Mouse (Mus musculus) lung, postnatal 36 days (tissue): Measurements from ENCODE around the gene Zfp292.
A peak's percentile ranks its signal among the peaks of the same experiment; 100 is the strongest.

Experiments used
- DNase-seq: peaks from one replicate; pipeline ENCODE4 v3.0.0; 2022; ENCODE audit warnings: mixed read lengths

The Zfp292 gene

DNA sequence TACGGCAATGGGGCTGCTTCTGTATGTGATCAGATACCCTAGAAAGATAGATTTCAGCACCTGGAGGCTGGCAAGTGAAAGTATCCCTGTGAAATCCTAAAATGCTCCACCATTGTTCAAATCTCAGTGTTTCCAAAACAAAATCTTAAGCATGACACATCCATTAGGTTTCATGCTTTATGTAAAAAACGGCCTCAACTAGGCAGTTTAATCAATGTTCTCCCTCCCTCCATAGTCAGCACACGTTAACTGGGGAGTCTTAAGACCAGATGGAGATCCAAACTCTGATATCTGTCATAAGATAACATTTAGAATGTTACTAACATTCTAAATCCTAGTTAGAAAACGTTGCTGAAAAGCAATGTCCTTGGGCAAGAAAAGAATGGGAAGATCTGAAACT, 909 bp downstream of the Zfp292 start:
- no peak for DNase-seq

DNA sequence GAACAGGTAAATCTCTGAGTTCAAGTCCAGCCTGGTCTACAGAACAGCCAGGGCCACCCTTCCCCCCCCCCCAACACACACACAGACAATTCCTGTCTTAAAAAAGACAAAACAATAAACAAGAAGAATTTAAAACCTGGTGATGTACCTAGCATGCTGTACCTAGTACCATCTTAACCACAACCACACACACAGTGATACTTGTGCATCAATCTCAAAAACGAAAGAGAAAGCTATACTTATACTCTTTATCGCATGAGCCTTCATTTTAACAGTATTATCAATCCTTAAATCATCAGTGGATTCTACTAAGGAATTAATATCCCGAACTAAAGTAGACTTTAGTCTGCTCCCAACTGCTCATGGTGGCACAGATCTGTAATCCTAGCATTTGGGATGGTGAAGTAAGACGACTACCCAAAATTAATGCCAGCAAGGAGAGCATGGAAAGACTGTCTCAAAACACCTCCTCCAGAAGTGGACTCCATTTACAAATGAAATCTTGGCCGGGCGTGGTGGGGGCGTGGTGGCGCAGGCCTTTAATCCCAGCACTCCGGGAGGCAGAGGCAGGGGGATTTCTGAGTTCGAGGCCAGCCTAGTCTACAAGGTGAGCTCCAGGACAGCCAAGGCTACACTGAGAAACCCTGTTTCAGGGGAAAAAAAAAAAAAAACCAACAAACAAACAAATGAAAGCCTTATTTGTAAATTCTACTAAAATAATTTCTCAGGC, 1.7 kb downstream of the Zfp292 start:
- no peak for DNase-seq

DNA sequence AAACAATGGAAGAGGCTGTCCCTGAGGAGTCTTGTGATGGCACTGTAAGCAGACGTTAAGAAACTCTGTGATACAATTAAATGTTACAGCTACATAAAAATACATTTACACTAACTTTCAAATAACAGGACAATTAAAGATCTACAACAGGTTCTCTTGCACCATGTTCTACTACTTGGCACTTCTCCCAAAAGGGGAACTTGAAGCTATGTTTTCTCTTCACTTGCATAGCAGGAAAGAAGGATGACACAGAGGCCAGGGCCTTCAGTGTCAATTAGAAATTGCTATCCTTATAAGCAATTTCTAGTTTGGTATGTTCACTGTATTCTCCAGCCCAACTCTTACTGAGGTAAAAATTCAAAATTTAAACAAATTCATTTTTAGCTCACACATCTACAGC, 8.5 kb downstream of the Zfp292 start:
- no peak for DNase-seq

DNA sequence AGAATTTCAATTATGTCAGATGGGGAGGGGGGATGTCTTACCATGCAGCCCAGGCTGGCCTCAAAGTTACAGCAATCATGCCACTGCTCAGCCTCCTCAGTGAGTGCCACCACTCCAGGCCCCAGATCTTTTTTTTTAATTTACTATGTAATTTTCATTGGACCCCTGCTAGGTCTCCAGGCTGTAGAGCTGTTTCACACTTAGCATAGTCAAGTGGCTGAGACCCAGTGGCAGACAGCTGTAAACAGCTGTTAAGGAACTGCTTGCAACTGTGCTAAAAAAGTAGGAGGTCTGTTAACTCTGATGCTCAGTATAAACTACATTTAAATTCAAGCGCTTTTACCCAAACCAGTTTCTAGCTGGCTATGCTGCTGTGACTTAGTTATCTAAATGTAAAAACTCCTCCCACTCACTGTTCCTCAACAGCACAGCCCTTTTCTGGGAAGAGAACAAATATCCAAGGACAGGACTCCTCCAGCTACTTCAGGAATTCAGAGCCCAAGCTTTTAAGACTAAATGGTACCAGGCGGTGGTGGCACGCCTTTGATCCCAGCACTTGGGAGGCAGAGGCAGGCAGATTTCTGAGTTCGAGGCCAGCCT, 9.8 kb downstream of the Zfp292 start:
- peak; percentile 38 for DNase-seq

DNA sequence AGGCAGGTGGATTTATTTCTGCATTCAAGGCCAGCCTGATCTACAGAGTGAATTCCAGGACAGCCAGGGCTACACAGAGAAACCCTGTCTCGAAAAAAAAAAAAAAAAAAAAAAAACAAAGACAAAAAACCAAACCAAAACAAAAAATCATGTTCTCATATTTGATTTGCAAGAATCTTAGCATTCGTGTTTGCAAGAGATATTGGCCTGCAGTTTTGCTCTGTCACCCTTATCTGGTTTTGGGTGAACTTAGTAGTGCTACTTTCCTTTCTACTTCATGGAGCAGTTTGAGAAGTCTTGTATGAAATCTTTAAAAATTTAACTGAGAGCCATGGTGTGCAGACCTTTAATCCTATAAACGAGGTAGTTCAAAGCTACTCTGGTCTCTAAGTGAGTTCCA, 12.9 kb downstream of the Zfp292 start:
- DNase-seq: no peak

DNA sequence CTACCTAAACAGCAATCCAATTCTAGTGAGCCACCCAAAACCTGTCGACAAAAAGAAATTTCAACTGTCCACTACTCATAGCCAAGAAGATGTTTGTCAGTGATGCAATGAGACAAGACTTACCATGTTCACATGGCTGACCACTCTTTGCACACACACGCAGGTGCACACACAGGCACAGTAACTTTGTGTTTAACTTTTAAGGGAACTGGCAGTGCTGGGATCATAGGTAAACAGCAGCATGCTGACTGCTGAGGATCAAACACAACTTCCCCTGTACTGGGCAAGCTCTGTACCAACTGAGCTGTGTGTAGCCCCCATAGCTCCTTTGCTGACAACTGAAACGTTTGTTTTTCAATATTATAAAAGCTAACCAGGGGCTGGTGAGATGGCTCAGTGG, 21.3 kb downstream of the Zfp292 start:
- no peak for DNase-seq

DNA sequence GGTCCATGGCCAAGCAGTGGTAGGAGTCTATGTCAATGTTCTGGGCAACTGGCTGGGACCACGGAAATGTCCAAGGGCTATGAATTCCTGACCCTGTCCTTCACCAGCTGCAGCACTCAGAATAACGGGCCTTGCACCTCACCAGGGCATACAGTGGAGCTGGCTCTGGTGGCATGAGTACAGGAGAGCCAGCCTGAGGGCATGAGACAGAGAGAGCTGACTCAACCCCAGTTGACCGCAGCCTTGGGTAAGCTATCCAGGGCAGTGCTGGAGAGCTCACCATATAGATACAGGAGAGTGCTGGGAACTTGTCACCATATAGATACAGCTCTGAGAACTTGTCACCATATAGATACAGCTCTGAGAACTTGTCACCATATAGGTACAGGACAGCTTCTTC, 23.3 kb downstream of the Zfp292 start:
- no peak for DNase-seq

DNA sequence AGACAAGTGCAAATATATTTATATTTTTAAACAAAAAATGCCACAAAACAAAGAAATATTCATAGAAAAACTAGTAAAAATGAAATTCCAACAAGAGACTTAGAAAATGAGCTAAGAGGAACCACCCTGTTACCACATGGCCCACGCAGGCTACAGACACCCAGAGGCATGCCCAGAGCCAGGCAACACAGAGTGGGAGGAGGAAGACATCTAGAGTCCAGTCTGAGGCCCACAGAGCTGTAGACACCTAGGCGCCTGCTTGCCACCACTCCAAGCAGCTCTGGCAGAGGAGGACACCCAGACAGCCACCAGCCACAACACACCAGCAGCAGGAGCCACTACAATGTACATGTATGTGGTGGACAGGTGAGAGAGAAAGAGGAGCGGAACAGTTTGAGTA, 23.9 kb downstream of the Zfp292 start:
- DNase-seq: no peak

DNA sequence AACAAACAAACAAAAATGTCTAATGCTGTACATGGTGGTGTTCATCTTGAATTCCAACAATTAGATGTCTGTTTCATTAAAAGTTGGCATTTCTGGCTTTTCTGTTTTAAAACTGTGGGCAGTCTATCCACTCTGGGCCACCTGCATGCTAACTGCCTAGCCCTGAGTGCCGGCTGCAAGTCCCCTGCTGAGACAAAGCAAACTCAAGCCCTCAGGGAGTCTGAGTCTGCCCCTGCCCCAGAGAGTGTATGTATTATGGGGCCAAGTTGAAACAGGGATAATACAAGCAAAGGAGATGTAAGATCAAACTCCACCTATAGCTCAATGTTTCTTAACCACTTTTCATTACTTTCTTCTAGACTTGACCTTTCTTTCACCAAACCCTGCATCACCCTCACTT, 26.8 kb downstream of the Zfp292 start:
- DNase-seq: no peak

DNA sequence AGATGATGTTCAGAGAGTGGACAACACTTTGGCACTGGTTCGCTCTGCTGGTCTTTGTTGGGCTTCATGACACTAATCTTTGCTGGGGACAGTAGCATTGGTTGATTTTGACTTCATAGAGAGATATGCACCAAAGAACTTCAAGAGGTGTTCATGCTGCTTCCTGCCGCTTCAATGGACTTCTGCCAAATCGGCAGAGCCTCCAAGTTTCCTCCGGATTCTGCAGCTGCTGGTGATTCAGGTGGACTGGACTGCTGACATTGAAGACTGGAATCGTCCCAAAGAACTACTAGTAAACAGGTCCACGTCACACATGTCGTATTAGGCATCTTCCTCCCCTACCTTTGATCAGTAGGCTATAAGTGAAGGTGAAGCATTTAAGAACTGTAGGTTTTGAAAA, 30.7 kb downstream of the Zfp292 start:
- DNase-seq: no peak

DNA sequence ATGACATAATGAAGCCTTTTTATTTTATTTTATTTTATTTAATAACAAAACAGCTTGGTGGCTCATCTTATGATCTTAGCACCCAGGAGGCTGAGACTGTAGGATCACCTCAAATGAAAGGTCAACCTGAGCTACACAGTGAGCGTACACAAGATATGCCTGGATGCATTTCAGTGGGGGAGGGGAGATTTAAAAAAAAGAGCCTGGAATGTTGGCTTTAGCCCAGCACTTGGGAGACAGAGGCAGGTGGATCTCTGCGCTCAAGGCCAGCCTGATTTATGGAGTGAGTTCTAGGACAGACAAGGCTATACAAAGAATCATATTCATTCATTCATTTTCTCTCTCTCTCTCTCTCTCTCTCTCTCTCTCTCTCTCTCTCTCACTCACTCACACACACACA, 32.6 kb downstream of the Zfp292 start:
- no peak for DNase-seq

DNA sequence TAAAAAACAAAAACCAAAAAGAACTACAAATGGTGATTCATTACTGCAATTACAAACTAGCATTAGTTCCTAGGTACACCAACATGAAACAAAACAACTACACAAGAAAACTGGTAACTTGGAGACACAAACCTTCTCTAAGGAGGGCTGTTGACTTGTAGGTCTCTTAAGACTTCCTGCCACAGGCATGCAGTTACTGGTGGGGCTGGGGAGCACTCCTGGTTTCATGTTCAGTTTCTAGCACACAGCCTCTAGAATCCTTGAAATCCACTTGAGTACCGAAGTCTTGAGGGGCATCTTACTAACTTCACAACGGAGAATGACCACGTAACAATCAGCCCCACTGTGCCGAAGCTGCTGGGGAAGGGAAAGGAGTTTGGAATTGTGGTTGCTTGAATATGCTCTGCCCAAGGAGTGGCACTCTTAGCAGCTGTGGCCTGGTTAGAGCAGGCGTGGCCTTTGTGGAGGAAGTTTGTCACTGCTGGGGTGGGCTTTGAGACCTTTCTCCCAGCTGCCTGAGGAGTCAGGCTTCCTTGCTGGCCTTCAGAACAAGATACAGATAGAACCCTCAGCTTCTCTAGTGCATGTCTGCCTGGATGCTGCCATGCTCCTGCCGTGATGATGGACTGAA, 35.0 kb downstream of the Zfp292 start:
- DNase-seq: no peak

DNA sequence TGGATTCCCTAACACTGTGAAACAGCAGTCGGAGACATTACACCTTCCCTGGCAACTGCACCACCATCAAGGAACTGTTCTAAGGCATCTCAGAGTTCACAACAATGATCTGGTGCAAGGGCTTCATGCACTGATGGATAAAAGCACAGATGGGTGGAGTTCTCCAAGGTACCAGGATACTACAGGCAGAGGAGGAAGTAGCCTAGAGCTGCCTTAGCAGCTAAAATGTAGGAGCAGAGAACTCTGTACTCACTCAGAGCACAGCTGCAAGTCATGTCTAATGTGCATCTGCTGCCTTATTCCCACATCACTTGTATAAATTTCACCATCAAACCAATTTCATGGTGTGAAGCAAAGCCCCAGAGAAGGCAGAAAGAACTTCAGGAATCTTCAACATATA, 38.9 kb downstream of the Zfp292 start:
- DNase-seq: no peak

DNA sequence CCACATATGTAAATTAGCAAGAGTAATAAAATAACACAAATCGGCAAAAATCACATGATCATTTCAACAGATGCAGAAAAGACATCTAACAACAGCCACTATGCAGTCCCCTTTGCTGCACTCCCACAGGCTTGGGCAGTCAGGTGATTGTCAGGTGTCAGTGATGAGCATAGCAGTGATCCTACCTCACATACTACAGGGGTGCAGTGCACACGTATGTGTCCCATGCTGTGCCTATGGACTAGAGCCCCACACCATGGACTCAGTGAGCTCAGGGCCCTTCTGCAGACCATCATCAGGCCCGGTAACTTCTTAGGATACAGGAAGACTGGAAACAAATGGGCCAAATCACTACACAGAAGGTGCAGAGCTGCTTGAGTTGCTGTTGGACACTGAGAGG, 39.9 kb downstream of the Zfp292 start:
- DNase-seq: no peak

DNA sequence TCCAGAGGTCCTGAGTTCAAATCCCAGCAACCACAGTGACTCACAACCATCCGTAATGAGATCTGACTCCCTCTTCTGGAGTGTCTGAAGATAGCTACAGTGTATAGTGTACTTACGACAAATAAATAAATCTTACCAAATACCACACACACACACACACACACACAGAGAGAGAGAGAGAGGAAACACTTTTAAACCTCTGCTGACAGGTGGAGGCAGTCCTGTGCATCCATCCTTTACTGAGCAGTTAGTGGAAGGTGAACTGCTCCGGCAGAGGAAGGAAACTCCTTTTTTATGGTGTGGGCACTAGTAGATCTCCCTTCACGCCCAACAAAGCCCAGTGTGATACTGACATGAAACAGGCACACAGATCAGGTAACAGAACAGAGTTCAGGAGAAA, 51.3 kb downstream of the Zfp292 start:
- DNase-seq: no peak

DNA sequence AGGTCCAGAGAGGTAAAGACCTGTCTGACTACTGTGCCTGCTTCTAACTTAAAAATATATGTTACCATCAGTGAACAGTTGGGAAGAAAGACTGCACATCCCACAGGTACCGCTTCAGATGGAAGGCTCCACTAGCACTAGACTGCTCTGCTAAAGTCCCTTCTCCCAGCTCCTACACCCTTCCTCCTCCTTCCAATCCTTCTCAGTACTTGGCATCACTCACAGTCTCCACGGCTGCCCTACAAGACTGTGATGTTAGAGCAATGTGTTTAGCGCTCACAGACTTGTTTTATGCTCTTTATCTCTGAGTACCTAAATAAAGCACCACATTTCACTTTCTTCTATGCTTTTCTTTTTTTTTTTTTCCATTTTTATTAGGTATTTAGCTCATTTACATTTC, 53.3 kb downstream of the Zfp292 start:
- no peak for DNase-seq

DNA sequence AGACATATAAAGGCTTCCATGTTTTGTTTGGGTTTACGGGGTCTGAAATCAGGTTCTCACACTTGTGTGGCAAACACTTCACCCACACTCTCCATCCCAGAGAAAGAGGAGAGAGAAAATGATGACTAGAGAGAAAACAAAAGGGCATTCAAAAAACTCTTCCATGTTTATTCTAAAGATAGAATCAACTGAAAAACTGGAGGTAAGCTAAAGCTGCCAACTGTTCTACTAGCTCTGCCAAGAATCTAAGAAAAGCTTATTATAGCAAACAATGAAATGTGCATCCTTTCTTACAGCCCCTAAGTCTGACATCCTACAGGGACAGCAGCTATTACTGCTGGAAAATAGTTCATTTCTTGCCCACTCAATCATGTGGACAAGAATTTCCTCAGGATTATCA, 58.9 kb downstream of the Zfp292 start:
- DNase-seq: no peak

DNA sequence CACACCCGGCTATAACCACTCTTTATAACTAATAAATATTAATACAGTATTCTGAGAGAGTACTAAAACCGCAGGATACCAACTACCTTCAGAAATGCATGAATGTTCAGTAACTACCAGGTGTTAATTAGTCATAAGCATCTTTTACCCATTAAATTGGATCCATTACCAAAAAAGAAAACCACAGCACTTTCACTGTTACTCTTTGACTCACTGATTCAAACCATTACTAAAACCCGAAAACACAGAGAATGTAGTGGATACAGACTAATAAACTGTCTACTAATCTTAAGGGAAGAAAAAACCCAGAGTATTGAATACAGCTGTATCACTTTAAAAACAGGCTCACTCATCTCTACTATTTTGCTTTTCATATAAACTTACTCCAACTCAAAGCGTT, 62.9 kb downstream of the Zfp292 start:
- DNase-seq: no peak

DNA sequence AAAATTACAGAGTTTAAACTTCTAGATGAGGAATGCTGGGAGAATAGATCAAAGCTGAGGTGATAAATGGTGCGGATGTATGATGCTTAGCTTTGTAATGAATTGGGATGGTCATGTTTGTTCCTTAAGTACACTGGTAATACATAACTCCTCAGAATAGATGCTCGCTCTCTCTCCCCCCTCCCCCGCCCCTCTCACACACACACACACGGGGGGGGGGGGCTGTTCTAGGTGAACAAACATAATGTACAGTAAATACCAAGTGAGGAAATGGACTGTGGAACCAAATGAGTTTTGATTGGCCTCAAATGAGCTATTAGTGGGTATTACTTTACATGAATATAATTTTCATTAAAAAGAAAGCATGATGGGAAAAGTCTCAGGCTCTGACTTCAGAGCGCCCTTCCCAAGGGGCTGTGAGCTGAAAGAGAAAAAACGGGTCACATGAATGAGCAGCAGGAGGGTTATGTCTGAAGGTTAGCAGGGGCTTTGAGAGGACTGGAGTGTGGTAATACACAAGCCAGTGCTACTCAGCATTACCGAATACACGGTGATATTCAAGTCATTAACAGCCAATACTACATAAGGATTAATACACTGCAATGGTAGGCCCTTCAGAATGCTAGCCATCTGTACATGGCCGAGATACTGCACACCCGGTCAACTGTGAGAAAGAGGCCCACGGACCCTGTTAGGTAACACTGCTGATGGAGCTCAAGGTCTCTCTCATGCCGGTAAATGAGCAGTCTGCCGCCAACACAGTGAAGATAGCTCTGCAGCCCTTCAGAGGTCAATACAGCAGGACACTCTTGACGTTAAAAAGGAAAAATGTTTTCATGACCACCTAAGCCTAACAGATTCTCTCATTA, 81.4 kb downstream of the Zfp292 start:
- no peak for DNase-seq

DNA sequence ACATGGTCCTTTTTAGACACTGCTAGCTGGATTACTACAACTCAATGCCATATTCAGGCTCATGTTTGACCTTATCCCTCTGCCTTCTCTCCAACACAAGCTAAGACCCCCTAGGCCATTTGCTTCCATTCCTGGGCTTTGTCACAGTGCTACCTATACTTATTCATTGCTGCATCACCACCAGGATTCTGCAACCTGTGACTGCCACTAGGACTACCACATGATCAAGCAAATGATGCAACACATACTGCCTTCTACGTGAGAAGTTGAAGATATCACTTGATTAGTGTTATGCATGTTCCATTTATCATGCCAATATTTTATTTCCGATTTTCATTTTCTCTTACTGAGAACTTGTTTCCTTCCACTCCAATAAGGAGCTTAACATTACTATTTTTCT, 84.8 kb downstream of the Zfp292 start:
- no peak for DNase-seq

DNA sequence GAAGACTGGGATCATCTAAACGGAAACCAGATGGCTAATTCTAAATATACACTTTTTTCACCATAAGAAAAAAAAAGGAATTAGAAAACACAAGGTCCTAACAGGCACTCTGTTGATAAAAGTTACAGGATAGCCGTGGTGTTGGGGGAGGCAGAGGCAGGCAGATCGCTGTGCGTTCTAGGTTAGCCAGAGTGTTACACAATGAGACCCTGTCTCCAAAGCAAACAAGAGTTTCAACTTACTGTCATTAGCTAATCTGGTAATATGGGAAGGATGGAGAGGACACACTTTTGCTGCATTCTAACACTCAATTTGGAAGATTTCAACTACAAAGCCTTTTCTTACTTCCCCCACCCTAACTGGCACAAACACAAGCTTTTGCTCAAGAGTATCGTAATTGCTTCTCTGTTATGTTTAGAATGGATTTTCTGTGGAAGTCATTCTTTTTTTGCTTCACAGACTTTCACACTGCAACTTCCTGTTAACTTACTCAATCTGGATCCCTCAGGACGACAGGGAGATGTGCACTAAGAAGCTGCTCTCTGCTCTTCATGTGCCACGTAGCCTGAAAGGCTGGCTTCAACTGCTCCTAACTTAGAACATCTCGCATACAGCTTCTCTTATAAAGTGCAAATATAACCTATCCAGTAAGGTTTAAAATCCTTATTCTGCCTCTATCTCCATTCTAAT, 85.3 kb downstream of the Zfp292 start:
- peak; percentile 4 for DNase-seq

DNA sequence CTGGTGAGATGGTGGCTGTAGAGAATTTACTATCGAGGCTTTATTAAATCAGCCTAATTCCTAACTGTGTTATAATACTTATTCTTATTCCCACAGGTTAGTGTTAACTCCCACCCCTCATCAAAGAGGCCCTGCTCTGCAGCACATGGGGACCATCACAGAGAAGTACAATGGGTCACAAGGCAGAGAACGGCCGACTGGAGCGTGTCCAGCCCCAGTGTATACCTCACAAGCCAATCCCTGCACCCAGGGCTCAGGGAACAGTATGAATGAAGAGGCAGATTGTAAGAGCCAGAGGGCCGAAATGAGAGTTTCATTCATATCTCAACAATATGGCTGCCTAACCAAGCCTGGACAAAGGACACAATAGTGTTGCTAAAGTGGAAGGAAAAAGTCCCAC, 86.5 kb downstream of the Zfp292 start:
- DNase-seq: no peak

DNA sequence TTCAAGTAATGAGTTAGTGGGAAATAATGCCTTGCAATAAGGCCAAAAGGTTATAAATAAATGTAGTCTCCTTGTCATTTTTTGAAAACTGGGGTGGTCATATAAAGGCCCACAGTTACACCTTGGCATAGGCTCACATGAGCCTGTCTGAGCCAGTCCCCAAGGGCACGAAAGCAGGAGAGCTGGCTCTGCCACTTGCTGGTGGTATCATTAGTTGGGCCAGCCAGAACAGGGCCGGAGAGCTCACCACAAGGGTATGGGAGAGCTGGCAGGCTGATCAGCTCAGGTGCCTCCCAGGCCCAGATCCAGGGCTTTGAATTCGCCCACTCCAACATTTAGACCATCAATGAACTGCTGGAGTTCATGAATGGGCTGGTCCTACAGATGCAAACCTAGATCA, 96.3 kb downstream of the Zfp292 start:
- no peak for DNase-seq
